Mouse (Mus musculus) kidney, postnatal 25 days (tissue): ENCODE data around the gene Tsc22d3.

Experiments
- DNase-seq, 2 experiments: peaks; one replicate each; pipeline ENCODE4 v3.0.0; 2021; ENCODE audit warnings: mixed read lengths in 2 of 2

The Tsc22d3 gene

DNA sequence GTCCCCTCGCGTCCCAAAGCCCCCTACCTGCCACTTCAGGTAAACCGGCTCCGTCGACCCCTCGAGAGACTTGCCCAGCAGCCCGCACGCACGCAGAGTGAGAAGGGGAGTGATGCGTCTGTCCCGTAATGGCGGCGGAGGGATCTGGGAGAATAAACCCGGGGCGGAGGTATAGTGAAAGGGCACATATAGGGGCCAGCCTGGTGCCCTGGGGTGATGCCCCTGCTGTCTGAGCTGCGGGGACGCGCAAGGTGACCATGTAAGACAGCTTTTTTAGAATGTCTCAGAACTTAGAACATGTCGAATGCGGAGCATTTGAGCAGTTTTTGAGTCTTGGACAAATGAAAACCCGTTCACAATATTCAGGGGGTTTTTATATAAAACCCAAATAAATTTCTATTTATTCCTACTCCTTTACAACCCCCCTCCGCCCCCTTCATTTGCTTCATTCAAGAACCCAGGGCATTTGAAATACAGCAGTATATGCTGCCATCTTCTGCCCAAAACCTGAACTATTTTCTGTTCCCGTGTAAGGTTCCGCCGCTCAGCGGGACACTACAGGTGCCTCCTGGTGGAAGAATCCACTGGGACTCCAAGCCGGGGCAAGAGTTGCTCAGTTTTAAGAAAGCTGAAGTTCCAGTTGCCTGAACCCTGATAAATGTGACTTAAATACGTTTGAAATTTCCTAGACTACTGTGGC, at the start of gene Tsc22d3:
Gene Tsc22d3 (minus strand): TSS at position 250 of the 700 bp plus-strand sequence.
- peak; percentile 71 to 78 for DNase-seq

DNA sequence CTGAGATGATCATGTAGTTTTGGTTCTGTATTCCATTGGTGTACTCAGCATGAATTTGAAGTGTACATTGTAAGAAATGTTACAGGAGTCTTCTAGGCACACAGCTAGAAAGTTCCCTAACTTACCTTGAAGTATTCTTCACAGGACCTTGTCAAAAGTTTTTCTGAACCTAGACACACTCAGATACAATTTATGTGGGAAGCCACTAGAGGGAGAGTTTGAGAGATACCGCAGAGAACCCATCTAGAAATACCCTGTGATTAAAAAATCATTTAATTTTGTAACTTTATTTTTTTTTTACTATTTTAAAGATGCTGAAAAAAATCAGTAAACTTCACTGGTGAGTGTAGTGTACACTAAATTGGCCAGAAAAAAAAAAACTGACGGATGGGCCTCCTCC, 39.1 kb upstream of the Tsc22d3 start:
- no peak for DNase-seq

DNA sequence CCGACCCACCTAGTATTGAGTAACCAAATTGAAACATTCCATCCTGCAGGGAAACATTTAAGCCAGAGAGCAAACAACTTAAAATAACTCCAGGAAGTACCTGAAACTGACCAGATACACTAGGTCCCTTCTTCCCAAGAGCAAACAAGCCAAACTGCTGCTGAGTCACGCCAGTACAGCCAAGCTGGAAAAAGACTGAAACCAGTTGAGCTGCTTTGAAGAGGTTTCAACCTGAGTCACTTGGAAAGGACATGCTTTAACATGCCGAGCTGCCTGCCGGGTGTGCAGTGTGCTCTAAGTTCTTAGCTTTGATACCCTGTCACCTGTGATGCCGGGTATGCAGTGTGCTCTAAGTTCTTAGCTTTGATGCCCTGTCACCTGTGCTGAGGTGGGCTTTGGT, 37.6 kb upstream of the Tsc22d3 start:
- no peak for DNase-seq

DNA sequence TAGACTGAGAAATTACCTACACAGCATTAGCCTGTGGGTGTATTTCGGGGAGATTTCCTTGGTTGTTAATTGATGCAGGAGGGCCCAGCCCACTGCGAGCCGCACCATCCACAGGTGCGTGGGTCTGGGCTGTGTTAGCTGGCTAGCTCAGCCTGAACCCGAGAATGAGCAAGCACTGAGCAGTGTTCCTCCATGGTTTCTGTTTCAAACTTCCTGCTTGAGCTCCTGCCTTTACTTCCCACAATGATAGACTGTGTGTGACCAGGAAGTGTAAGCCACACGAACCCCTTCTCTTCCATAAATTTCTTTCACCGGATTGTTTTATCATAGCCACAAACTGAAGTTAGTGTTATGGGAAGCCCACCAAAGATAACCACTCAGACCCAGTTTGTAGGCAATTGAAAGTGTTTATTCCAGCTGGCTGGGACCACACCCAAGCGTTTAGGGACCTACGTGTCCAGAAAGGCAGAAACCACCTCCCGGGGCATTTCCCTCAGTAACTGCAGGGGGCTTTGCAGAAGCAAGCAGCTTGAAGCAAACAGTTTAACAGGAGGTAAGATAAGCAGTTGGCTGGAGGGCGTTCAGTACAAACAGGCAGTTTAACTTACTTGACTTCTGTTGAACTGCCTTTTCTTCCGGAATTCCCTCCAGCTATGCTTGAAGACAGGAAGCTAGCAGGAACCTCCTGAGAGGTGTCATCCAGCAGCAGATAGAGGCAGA, 24.6 kb upstream of the Tsc22d3 start:
- DNase-seq: no peak

DNA sequence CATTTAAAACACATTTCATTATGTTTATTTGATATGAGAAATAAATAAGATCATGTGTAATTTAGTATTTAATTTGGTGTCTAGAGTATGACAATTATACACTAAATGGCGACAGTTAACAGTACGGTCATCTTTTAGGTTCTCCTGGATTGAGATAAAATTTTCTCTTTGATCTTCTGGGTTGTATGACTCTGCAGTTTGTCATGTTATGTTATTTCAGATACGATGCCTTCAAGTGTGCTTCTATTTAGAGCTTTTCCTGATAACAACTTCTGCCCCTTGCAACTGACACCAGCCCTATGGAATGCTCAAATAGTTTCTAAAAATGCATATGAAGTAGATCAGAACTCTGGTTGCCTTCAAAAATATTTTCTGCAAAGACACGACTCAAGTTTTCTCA, 9.5 kb upstream of the Tsc22d3 start:
- DNase-seq: no peak

DNA sequence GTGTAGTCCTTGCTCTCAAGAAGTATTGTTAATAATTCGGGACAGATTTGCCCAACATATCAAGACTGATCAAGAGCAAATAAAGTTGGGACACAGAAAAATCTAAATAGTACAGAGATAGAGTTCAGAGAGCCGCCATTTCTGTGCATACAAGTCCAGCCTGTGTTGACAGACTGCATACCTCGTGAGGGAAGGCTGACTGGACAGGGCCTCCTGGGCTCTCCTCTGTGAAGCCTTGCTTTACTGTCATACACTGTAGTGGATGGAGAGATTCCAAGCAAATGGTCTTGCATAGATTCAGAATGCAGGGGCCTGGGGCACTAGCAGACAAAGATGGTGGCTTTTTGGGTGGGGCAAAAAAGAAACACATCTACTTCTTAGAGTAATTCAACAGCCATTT, 1.4 kb upstream of the Tsc22d3 start:
- DNase-seq: no peak

DNA sequence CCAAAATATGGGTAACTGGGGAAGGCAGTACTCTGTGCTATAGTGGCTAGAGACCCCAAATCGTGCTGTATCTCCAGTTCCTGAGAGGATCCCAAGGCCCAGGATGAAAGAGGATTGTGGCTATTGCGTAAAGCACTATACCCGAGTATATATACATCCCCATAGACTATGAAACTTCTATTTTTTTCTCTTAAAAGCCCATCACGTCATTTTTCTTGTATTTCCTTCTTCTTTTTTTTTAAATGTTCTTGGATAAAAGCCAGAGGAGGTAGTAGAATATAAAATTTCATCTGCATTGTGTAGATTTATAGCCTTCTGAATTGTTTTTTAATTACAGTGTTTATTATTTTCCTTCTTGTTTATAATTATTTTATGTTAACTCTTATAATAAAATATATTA, 852 bp upstream of the Tsc22d3 start:
- no peak for DNase-seq

DNA sequence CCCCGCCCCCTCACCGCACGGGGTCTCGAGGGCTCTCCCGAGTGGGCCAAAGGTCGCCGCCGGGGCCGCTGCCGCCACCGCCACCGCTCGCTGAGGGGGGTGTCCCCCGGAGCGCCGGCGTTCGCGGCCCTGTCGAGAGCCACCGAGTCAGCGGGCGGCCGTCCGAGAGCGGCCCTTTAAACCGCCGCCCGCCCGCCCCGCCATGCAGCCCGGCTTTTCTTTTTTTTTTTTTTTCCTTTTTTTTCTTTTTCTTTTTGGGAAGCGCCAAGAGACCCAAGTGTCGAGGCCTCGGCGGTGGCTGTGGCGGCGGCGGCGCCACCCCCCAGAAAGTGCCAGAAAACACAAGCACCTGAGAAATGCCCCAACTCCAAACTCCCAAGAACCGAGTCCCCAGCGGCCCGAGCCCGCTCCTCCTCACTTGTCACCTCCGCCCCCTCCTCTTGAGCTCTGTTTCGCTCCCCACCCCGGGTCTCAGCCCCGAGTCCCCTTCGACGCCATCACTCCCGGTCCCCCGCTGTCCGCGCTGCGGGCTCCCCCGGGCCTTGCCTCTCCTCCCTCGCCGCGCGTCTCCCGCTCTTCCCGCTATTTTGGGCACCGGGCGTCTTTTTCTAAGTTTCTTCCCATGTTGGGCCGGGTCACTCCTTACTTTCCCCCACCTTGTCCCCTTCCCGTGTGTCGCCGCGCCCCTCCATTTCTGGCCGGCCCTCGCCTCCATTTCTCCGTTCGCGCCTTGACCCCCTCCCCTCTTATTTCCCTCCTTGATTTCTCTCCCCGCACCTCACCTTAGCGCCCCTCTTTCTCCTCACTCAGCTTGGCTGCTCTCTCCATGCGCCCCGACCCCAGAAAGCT, 674 bp downstream of the Tsc22d3 start:
- DNase-seq: peak; percentile 3 to 50

DNA sequence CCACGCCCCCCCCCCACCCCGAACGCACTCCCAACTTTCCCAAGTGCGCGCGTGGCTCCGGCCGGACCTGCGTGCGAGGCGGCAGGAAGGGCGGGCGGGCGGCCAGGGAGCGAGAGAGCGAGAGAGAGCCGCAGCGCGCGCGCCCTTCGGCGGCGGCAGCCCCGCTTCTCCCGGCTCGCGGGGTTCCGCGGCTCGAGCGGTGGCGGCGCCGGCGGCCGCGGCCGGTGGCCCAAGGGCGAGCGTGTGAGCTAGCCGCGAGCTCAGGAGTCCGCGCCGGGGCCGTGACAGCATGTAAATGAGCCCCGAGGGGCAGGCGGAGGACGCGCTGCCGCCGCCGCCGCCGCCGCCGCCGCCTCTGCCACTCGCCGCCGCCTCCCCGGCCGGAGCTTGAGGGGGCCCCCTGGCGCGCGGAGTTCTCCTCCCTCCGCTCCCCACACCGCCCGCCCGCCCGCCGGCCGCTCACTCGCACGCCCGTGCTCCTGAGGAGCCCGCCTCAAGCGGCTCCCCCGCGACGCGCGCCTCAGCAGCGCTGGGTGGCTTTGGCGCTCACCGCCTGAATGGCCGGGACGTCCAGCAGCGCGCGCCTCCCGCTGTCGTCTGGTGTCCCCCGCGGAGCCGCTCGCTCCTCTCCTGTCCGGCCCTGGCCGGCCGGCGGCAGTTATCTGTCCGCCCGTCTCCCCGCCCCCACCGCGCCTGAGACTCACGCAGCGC, 1.5 kb downstream of the Tsc22d3 start:
- peak; percentile 68 to 87 for DNase-seq

DNA sequence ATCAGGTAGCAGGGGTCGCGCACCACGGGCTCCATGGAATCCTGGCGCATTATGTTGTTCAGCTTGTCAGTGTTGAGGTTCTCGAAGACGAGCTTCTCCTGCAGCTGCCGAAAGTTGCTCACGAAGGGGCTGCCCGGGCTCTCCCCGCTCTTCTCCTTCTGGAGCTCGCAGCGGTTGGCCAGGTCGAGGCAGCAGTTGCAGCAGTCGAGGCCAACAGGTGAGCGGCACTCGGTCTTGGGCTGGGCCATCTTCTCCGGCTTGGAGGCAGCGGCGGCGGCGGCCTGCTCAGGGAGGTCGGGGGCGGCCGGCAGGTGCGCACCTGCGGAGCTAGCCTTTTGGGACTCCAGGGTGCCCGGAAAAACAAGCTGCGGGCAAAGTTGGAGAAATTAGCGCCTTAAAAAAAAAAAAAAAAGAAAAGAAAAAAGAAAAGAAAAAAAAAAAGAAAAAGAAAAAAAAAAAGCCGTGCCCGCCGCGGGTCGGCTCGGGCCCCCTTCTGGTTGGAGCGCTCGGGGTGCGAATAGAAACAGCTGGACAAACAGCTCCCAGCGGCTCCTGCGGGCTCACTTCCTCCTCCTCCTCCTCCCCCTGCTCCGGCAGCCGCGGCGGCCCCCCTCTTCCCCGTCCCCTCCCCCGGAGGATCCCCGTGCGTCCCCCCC, 2.1 kb downstream of the Tsc22d3 start:
- peak; percentile 16 to 65 for DNase-seq

DNA sequence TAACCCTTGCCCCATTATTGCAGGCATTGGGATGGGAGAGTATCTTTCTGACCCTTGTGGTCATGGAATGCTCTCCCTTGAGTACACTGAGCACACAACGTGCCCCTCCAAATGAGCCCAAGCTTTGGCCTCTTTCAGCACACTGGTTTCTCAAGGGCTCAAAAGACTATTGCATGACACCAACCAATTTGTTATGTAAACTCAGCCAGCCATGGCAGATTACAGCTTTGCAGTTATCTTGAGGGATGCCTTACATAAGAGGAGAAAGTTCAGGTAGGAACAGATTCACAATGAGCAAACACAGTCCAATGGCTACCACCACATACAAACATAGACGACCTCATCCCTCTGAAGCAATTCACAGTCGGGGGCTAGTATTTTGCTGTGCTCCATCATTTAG, 9.3 kb downstream of the Tsc22d3 start:
- peak in 1 of 2 experiments; percentile 41 for DNase-seq

DNA sequence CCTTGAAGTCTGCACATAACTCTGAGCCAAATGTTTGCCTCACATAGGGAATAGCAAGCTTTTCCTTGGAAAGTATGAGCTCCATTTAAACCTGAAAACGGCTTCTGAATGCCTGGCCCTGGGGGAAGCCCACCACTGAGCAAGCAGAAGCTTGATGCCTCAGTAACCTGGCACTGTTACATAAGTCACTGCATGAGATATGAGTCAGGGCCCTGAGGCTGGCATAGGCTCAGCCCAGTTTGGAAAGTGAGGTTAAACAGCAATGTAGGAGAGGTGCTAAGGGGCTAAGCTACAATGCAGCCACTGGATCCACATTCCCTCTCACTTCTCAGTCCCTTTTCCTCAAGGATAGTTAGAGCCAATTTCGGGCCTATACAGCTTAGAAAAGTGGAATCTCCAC, 10.3 kb downstream of the Tsc22d3 start:
- no peak for DNase-seq

DNA sequence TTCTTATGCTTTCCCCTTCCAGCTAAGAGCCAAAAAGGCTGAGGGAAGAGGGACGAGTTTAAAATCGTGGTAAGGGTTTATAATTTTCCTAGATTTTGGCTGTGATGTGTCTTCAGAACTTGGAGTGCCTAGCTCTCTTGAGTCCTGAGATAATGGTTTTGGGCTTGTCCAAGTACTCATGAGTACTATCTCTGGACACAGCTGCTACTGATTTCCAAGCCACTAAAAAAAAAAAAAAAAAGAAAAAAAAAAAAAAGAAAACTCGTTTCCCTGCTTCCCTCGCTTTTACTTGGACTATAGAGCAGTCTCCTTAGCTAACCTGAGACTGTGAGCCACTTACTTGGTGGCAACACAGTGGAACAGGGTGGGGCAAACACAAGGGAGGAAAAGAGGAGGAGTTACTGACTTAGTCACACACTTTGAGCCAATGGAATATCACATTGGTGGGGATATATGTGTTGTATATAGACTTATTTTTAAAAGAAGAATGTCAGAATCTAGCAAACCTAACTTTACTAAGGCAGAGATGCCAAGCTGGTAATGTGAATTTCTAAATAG, 11.2 kb downstream of the Tsc22d3 start:
- DNase-seq: no peak

DNA sequence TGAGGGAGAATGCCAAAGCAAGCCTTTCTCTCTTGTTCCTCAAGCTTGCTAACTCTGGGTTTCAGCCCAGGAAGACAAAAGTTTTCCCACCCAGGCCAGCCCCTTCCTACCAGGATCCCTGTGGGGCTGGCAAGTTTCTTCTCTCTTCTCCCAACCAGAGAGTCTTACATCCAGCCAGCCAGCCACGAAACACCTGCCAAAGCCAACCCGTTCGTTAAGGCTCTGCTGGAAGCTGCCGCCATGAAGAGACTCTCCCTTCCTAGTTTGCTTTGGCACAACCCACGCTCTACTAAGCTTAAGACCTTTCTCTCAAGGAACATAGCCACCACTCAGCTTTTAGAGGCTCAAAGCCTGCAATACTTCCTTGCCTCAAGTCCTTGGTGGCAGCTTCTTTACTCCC, 11.9 kb downstream of the Tsc22d3 start:
- DNase-seq: no peak

DNA sequence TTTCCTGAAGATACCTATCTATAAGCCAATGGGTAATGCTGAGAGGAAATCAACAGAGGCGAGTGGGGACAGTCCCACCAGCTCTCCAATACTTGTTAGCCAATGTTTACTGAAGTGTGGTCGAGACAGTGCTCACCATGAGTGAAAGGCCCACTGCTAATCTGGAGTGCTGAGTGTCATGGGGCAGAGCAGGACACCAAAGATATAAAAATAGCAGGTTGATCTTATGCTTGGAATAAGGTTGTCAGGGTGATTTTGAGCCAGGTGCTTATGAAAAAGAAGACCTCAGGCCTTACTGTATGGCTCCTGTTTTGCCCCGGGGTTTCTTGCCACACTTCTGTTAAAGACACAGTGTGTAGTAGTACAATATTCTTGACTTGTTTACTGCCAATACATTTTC, 20.0 kb downstream of the Tsc22d3 start:
- DNase-seq: no peak

DNA sequence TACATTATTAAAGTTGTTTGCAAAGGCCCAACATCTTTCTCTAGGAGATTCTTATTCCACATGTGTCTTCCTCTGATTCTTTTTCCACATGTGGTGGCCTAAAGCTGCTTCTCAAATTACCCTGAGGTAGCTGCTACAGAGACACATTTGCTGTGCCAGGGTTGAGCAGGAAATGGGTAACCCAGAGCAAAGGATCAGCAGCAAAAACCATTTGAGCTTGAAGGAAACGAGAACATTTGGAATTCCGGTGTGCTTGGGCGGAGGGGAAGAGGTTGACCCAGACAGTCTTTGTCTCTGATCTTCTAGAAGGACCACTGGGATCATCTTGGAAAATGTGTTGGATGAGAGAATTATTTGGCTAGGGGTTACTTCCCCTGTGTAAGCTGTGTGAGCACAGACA, 24.8 kb downstream of the Tsc22d3 start:
- DNase-seq: no peak

DNA sequence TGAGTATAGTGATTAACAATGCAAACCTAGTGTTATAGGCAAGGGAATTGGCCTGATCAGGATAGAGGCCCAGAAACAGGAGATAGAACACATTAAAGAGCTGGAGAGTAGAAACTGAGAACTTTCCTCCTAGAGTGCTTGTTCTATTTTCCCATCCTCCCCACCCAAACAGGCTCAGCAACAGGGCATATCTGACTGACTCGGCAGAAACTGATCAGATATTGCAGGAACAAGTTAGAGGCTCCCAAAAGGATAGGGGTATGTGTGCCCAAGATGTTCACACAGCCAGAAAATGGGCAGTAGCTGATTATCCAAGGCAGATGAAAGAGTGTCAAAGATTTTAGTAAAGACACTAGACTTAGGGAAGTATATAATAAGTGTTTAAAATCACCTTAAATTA, 25.3 kb downstream of the Tsc22d3 start:
- no peak for DNase-seq

DNA sequence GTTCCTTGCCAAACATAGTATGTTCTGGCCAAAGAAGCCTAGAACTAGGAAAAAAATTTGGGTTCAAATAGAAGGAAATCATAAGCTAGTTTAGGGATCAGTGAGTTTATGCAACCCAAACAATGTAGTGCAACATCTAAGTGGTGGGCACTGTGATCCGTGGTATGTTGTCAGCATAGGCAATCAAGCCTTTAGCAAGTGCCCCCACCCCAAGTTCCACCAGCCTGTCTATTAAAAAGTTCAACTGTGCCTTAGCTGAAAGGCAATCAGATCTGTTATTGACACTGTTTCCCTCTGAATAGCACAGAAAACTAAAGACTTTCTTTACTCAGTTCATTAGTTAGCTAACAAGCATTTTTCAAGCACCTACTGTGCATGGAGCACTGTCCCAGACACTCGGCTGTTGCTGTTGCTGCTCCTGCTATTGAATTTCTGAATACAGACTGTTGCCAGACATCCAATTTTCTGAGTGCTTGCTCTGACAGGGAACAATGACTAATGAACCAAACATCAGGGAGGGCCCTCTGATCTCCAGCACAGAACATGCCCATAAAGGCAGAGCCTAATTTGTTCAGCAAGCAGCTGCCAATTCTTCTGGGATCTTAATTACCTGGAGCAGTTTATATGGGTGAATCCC, 27.6 kb downstream of the Tsc22d3 start:
- no peak for DNase-seq

DNA sequence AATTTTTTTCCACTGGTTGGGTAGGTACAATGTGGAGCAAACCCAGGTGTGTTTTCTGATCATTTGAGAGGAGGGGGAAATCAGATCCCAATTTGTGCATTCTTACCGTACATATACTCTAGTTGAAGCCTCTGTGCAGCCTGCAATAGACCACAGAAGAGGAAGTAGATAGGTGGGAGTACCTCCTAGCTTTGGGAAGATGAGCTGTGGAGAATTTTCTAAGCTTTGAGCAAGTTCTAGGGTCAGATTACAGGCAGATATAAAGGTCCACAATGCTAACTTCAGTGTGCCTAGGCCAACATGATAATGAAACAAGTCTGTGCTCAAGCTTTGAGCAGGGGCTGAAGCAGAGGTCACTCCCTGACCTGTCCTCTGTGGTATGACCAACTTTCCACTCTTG, 30.9 kb downstream of the Tsc22d3 start:
- DNase-seq: no peak

DNA sequence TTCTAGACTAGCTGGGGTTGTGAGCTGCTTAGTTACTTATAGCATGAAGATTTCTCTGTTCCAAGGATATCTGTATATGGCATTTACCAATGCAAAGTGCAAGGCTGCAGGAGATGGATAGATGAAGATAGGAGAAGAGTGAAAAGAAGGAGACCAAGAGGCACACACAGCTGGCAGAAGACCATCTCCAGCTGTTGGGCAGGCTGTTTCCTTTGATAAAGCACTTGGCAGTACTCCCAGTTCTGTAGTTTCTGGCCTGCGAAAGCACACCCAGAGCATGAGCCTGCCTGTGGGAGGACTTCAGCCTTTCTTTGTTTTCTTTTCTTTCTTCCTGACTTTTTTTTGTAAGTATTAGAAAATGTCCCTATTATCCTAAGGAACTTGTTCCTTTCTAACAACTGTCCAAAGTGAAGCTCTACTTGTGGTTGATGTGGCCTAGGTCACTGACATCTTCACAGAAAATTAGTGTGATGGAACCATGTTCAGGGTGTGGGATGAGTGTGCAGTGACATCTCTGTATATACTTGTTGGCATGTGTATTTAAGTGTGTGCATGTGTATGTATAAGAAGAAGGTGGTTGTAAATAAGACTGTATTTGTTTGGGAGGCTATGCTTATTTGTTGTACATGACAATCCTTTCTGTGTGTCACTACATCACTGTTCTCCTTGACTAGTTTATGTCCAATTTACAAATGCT, 32.6 kb downstream of the Tsc22d3 start:
- DNase-seq: peak; percentile 44 to 69

DNA sequence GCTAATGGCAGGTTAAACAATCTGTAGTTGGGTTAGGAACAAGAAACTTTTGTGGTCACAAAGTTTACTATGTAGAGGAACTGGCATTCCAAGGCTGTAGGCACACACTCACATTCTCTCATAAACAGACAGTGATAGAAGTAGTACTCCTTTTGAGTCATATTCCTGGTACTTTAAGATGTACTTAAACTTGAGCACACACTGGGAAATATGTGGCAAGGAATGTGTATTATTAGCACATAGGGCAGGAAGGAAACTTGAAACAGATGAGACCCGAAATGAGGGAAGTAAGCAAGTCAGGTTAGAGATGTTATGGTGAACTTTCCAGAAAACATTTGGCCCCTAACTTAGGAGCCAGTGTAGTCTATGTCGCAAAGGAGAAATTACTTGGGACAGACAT, 34.7 kb downstream of the Tsc22d3 start:
- no peak for DNase-seq
